Mouse (Mus musculus): ENCODE results near the gene Trabd2b.

GRCm38 (mm10) chr4:114558487-114558886, 152.0 kb downstream of the Trabd2b start:
- no peak for TF ChIP-seq CTCF (IDR thresholded peaks at IDR 0.05; ENCODE audit: low read depth, low read length)
- no peak for TF ChIP-seq POLR2A (IDR thresholded peaks at IDR 0.05; ENCODE audit: insufficient read depth, low read length)
- TF ChIP-seq EP300 (IDR thresholded peaks at IDR 0.05; ENCODE audit: insufficient read depth, low read depth, low read length), result no peak

All from ES-Bruce4 (cell line).